Mouse (Mus musculus) stomach, postnatal 0 days (tissue): ENCODE data around the gene Pde1c.

Experiments
- CTCF ChIP-seq: IDR thresholded peaks from 2 replicates; pipeline ENCODE4 v1.5.1; 2016; ENCODE audit warnings: antibody characterized with exemption, low read depth, mild to moderate bottlenecking, moderate library complexity
- EP300 ChIP-seq: optimal IDR thresholded peaks from 2 replicates; pipeline ENCODE3; 2016; ENCODE audit warnings: antibody characterized with exemption

- TF ChIP-seq CTCF (no peak), EP300 (no peak)
Measured at GRCm38 (mm10) chr6:56376359-56376758, 192.5 kb downstream of the Pde1c start.
